Mouse (Mus musculus): ENCODE measurements at regions not wholly inside any gene's neighbourhood (a gene's known extent, or its start where the extent isn't known, plus 50 kb on each side); places are given as distances from the start of the nearest gene placed in this dataset.

DNA sequence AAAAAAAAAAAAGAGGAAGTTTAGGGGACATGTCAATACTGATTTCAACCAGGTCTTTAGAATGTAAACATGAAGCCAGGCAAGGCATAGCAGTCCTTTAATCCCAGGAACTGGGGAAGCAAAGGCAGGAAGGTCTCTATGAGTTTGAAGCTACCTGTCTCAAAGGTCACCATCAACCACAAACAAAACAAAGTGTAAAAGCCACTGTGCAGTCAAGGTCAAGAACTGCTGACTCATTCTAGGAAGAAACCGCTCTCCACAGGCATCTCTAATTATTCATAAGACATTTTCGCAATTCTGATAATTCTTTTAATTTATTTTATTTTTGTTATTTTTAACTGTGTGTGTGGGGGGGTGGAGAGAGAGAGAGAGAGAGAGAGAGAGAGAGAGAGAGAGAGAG, 364.0 kb downstream of the Cntnap4 start:
- DNase-seq (ENCODE audit: low spot score in 2 of 2): no peak

- DNase-seq (ENCODE audit: low spot score in 2 of 2): no peak
Measured at GRCm38 (mm10) chr8:112935411-112935810, 365.6 kb downstream of the Cntnap4 start.

DNA sequence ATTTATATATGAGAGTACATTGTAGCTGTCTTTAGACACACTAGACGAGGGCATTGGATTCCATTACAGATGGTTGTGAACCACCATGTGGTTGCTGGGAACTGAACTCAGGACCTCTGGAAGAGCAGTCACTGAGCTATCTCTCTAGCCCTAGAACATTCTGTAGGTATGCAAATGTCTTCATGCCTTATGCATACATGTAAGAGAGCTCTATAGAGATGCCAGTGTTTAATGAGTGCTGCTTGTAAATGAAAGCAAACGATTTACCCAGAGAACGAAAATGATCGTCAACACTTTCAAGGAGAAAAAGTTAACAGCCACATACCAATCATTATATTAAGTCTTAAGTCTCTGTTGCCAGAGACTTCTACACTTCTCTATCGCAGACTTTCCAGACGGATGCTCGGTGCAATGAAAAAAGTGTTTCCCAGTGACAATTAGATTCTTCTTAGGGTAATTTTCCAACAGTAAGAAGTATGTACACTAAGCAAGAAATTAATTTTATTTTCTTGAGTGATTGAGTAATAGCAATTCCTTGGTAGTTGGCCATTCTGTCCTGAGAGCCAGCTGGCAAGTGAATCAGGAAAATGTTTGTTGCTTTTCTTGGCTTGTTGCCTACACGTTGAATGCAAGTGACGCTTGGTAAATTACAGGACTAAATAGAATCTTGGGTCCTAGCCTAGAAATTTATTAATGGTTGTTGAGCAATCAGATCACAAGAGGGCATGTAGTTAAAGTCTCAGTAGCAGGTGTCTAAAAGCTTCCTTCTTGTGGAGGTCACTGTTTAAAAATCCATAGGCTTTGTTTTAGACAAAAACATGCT, 366.3 kb downstream of the Cntnap4 start:
- no peak for DNase-seq (ENCODE audit: low spot score in 2 of 2)

DNA sequence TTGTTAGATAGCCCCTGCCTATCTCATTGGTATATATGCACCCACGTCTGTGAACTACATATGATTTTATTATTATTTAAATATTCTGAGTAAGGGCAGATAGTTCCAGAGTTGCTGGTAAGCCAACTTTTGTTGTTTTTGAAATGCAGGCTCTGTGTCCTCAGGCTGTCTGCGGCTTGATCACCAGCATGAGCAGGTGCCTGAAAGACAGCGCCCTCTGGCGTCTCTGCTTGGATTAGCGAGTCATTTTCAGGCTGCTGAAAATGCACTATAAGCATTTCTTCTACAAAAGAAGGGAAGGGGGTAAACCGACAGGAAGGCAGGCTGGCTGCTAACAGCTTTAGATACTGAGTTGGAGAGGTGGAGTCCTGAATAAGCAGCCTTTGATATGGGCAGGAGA, 402.6 kb downstream of the Cntnap4 start:
- DNase-seq (ENCODE audit: low spot score in 2 of 2): peak in 1 of 2 experiments; percentile 18

- DNase-seq (ENCODE audit: low spot score in 2 of 2): no peak
Measured at GRCm38 (mm10) chr8:112975734-112976133, 405.9 kb downstream of the Cntnap4 start.

DNA sequence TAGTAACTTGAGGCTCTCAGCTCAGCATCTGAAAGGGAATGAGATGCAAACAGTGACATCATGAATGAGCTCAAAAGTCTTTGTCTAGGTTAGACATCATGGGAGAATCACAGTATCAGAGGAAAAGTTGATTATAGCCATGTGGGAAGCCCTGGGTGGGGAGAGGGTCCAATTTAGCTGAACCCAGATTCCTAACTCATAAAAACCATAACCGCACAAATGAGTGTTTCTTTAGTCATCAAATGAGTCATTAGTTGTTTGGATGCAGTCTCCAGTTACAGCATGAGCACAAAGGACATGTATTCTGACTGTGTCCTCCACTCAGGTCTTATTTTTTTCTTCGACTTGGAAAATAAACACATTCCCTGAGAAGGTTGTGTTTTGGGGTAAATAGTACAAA, 406.5 kb downstream of the Cntnap4 start:
- no peak for DNase-seq (ENCODE audit: low spot score in 2 of 2)

GRCm38 (mm10) chr8:112993781-112994180, 423.9 kb downstream of the Cntnap4 start:
- DNase-seq (ENCODE audit: low spot score in 2 of 2): no peak

- no peak for DNase-seq (ENCODE audit: low spot score in 2 of 2)
Measured at GRCm38 (mm10) chr8:113007356-113007755, 437.5 kb downstream of the Cntnap4 start.

GRCm38 (mm10) chr8:113028880-113029279, 459.0 kb downstream of the Cntnap4 start:
- no peak for DNase-seq (ENCODE audit: low spot score in 2 of 2)

DNA sequence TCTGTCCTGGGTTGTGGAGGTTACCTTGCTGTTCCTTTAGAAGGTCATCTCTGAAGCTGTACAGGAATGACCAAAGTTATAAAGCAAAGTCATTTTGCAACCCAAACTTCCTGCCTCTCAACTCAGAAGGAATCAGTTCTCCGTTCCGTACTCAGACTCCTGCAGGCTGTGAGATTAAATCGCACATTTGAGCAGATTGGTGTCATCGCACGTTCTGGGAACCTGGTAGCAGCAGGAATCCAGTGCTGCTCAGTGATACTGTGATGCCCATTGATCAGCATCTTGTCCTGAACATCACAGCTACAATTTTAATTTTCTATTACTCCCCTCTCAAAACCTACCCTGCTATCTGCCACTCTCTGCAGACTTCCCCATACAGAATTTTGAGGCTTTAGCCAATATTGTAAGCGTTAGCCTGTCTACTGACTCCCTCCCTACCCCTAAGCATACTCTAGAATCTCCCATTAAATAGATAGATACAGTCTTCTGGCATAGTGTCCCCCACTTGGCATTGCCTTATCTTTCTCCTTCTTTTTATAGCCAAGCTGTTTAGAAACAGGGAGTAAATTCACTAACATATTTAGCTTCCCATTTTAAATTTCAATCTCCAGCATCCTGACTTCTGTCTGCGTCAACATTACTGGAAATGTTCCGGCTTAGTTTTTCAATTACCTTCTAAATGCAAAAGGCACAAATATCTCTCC, 482.1 kb downstream of the Cntnap4 start:
- no peak for DNase-seq (ENCODE audit: low spot score in 2 of 2)

- no peak for DNase-seq (ENCODE audit: low spot score in 2 of 2)
Measured at GRCm38 (mm10) chr8:113065246-113066169, 495.7 kb downstream of the Cntnap4 start.

GRCm38 (mm10) chr8:113066170-113066708, 496.4 kb downstream of the Cntnap4 start:
- no peak for DNase-seq (ENCODE audit: low spot score in 2 of 2)

DNA sequence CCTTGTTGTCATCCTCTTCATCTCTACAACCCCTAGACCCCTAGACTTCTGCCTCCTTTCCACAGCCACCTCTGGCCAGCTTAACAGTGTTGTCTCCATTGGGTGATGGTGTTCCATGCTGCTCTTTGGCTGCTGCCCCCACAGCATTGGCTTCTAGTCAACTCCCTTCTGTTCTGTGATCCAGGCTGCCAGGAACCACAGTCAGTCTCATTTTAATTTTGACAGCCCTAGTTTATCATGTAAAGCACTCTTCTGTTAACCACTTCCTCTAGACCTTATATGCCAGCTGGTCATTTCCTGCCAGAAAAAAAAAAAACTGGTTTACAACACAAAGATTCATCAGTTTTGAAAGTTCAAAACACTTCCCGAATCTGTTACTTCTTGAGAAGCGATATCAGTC, 514.1 kb downstream of the Cntnap4 start:
- DNase-seq (ENCODE audit: low spot score in 2 of 2): no peak

- DNase-seq (ENCODE audit: low spot score in 2 of 2): no peak
Measured at GRCm38 (mm10) chr8:113087586-113087985, 517.7 kb downstream of the Cntnap4 start.

GRCm38 (mm10) chr8:113111665-113112064, 523.7 kb upstream of the Mon1b start:
- DNase-seq (ENCODE audit: low spot score in 2 of 2): no peak

- no peak for DNase-seq (ENCODE audit: low spot score in 2 of 2)
Measured at GRCm38 (mm10) chr8:113114165-113114700, 521.2 kb upstream of the Mon1b start.

GRCm38 (mm10) chr8:113117241-113117640, 518.1 kb upstream of the Mon1b start:
- DNase-seq (ENCODE audit: low spot score in 2 of 2): no peak

DNA sequence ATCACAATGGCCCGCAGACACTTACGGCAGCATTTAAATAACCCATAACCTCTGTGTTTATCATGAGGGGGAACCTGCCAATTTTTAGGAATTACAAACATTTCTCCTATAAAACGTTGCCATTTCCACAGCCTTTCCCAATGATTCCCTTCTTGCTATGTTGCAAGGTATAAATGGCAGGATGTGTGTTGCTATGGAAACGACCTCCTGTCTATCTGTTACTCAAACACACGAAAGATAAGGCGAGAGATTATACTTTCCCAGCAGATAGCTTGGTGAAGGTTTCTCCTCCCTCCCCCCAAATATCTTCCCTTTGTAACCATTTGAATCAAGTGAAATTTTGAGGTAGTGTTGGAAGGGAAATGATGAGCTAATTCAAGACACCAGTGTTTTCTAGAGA, 509.8 kb upstream of the Mon1b start:
- no peak for DNase-seq (ENCODE audit: low spot score in 2 of 2)

DNA sequence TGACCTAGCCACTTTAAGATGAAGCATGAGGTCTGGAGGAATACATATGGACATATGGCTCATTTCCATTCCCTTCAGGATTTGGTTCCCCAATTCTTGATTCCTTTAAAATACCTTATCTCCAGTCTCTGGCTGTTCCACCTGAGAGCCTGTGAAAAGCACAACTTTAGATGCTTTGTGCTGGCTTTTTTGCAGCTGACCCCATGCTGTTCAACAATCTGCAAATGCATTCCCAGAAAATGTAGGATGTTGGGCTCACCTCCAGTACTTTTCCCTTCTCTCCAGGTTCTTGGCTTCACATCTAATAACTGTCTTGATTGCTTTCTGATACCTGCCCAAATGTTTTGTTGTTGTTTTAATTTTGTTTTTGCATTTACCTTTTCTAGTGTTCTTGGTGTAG, 498.0 kb upstream of the Mon1b start:
- DNase-seq (ENCODE audit: low spot score in 2 of 2): no peak

DNA sequence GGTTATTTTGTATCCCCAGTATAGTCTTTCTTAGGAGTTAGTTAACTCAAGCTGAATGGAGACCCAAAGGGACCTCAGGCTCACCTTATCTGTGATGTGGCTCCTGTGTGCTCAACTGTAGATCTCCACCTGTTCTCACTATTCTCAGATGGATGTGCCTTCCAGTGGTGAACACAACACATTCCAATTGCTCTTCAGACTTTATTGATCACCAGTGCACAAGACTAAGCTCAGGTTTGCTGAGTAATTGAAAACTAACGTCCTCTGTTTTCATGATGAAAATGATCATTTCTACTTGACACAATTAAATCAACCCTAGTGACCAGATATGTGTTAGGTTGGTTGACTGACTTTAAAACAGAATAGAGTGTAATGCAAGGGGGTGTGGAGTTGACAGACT, 495.4 kb upstream of the Mon1b start:
- DNase-seq (ENCODE audit: low spot score in 2 of 2): no peak

DNA sequence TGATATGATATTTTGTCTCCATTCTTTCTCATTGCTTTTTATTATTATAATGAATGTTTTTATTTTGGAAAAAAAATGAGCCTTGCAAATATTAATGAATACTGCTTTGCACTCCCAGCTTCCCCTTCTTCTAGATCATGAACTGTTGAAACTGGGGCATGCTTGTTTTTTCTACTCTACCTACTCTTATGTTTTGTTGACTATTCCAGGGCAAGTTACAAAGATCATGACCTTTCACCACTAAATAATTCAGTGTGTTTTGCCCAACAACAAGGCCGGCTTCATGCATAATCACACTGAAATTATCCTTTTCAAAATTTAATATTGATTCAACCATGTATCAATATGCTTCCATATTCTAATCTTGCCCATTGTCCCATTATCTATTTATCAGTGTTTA, 494.3 kb upstream of the Mon1b start:
- no peak for DNase-seq (ENCODE audit: low spot score in 2 of 2)

DNA sequence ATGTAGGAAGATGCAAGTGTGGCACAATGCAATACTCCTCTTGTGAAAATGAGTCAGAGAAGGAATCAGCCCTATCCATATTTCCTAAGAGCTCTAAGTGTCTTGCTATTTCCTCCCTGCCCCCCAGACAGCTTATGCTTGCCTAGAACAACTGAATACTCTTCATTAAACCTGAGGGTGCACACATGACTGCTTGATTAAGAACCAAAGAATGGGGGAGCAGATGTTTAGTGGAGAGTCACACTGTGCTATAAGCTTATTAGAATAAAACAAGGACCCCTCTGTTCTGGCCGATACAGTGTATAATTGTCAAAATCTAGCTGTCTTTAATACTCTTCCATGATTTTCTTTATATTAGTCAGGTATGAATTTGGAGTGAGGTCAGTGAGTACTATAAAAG, 458.8 kb upstream of the Mon1b start:
- no peak for DNase-seq (ENCODE audit: low spot score in 2 of 2)
